Mouse (Mus musculus) embryonic facial prominence, embryonic 14.5 days (tissue): ENCODE data around the gene Atp5j. TPM values are rescaled to one million over a fixed set of nuclear protein-coding genes. Genes with fewer than 3 reads are reported as not detected.

Source experiments
- ATAC-seq: fragments of 200-750 bp; cut with Nextera tagmentation; 2 replicates; pipeline ENCODE4 v1.8.0; 2017; ENCODE audit warnings: low read depth, moderate number of reproducible peaks, moderate TSS enrichment
- DNase-seq: peaks from one replicate; pipeline ENCODE4 v3.0.0-alpha.2; 2015; ENCODE audit warnings: low spot score
- H3K27ac ChIP-seq: fragments of 300-500 bp; sonication (generic); replicated peaks from 2 replicates; pipeline ENCODE4 v1.5.1; 2014; ENCODE audit warnings: low read depth, mild to moderate bottlenecking, low read length, moderate library complexity
- H3K27me3 ChIP-seq: fragments of 300-500 bp; sonication (generic); replicated peaks from 2 replicates; pipeline ENCODE4 v1.6.1; 2014; ENCODE audit warnings: low read length; ENCODE audit not compliant: control insufficient read depth, insufficient read depth
- H3K36me3 ChIP-seq: fragments of 300-500 bp; sonication (generic); 2 replicates; pipeline ENCODE4 v1.6.1; 2014; ENCODE audit warnings: low read length, mixed read lengths; ENCODE audit not compliant: control insufficient read depth, insufficient read depth
- H3K4me1 ChIP-seq: fragments of 300-500 bp; sonication (generic); 2 replicates; pipeline ENCODE4 v1.6.1; 2014; ENCODE audit warnings: antibody characterized with exemption, low read length; ENCODE audit not compliant: control insufficient read depth, insufficient read depth
- H3K4me2 ChIP-seq: fragments of 300-500 bp; sonication (generic); 2 replicates; pipeline ENCODE4 v1.6.1; 2014; ENCODE audit warnings: low read depth, mild to moderate bottlenecking, low read length, moderate library complexity, mixed read lengths
- H3K4me3 ChIP-seq: fragments of 300-500 bp; sonication (generic); 2 replicates; pipeline ENCODE4 v1.5.1; 2014; ENCODE audit warnings: low read depth, mild to moderate bottlenecking, low read length
- H3K9ac ChIP-seq: fragments of 300-500 bp; sonication (generic); 2 replicates; pipeline ENCODE4 v1.6.1; 2014; ENCODE audit warnings: low read depth, mild to moderate bottlenecking, low read length, moderate library complexity, mixed read lengths
- H3K9me3 ChIP-seq: fragments of 300-500 bp; sonication (generic); 2 replicates; pipeline ENCODE4 v1.6.1; 2016; ENCODE audit warnings: low read length; ENCODE audit not compliant: control insufficient read depth
- WGBS: fragments of 180-500 bp; shearing (Covaris S2); extraction: QIAGEN DNeasy Blood & Tissue Kit; methylation state at CpG from one replicate; pipeline ENCODE4 v1.1.7; 2014; 5-methylcytosine and 5-hydroxymethylcytosine counted together
- polyA plus RNA-seq: library from polyadenylated mRNA; unstranded; fragments of >200 nt; fragmentation: Nextera tagmentation; extraction: Ambion mirVana; gene quantifications from 2 replicates; pipeline ENCODE4 v1.2.1, GENCODE M21; 2014

The Atp5j gene
- 795 and 892 TPM in 2 replicates for polyA plus RNA-seq

- H3K9ac ChIP-seq, result peak within 1 kb of the TSS; percentile 92
- peak within 1 kb of the TSS; percentile 70 for H3K4me3 ChIP-seq
- 0% methylated on average over 4 of the region's 57 CpGs for WGBS
- no peaks in the 10 kb centered on the region for H3K27me3 ChIP-seq
- peaks cover 31% of the 10 kb centered on the region for H3K36me3 ChIP-seq
- DNase-seq (peak; percentile 92), ATAC-seq (peak; percentile 61)
- H3K27ac ChIP-seq, result peak within 1 kb of the TSS; percentile 95
- peaks cover 5% of the 10 kb centered on the region; the same call in 1 of the 2 replicates for H3K4me1 ChIP-seq
- H3K4me2 ChIP-seq, result peak within 1 kb of the TSS; percentile 64
- H3K9me3 ChIP-seq, result no peaks in the 10 kb centered on the region
Measured at GRCm38 (mm10) chr16:84835441-84835822, at the start of gene Atp5j. TSS of gene Atp5j (minus strand) at chr16:84835625.

DNA sequence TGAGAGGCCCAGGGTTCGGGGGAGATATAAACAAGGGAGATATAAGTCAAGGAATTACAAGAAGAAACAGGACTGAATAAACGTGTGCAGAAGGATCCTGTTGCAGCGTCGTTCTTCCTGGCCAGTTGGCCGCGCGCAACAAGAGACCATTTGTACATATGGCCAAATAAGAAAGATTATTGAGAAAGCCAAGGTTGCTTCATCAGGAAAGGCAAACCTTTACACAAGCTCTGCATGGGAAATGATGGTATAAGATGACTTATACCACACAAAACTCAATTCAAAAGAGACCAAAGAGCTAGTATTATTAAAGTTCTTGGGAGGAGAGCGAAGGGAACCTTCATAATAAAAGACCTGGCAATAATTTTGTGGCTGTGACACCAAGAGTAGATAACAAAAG, 49.1 kb upstream of the Atp5j start:
- WGBS, result 80% methylated on average over 8 of the region's 8 CpGs
- H3K4me1 ChIP-seq, result no peaks in the 10 kb centered on the region

DNA sequence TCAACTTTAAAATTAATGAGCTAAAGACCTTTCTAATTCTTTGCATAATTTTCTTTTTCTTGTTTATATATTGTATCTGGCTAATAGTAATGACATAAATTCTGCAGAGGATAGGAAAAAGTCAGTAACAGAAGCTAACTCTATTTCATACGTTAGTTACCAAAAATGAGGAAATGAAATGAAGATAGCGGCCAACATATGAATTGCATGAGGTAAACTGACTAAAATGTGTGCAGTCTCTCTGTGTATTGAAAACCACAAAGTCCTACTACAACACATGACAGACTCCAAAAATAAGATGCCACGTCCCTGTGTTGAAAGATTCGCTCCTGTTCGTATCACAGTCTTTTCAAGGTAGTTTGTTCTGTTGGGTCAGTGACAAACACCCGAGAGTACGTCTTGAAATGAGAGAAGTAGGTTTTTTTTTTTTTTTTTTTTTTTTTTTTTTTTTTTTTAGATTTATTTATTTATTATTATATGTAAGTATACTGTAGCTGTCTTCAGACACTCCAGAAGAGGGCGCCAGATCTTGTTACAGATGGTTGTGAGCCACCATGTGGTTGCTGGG, 46.4 kb upstream of the Atp5j start:
- Histone ChIP-seq H3K27ac (no peak overlapping the region), H3K4me3 (no peak overlapping the region), H3K4me2 (no peak overlapping the region), H3K9ac (no peak overlapping the region), H3K9me3 (no peaks in the 10 kb centered on the region), H3K36me3 (no peaks in the 10 kb centered on the region), H3K4me1 (no peaks in the 10 kb centered on the region), H3K27me3 (no peaks in the 10 kb centered on the region)
- DNase-seq (no peak), ATAC-seq (no peak)
- WGBS, result 87% methylated on average over 8 of the region's 8 CpGs

More for the DNA sequence above, 49.1 kb upstream of the Atp5j start:
- H3K4me3 ChIP-seq, result no peak overlapping the region
- DNase-seq (no peak), ATAC-seq (no peak)
- no peak overlapping the region for H3K4me2 ChIP-seq
- no peaks in the 10 kb centered on the region for H3K27me3 ChIP-seq
- H3K27ac ChIP-seq, result no peak overlapping the region
- H3K36me3 ChIP-seq, result no peaks in the 10 kb centered on the region
- no peak overlapping the region for H3K9ac ChIP-seq
- H3K9me3 ChIP-seq, result no peaks in the 10 kb centered on the region

- WGBS, result 91% methylated on average over 9 of the region's 9 CpGs
- H3K27ac ChIP-seq, result no peak overlapping the region
Measured at GRCm38 (mm10) chr16:84881168-84881567, 45.7 kb upstream of the Atp5j start.

DNA sequence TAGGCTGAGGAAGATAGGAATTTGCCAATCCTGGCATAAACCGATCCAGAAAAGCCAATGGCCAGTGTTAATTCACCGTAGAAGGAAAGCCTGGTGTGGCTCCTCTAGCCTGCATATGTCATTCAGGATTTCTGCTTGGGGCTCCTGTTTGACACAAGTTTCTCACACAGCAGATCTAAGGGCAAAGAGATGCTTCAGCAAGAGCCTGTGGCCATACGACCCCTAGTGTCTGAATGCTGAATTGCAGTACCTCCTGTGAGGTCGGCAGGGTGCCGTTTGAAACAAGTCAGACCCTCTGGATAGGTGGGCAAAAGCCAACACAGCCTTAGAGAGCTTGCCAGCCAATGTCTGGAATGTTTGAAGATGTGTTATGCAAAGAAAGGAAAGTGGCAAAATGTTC, 43.7 kb upstream of the Atp5j start:
- DNase-seq (peak; percentile 68), ATAC-seq (no peak)
- Histone ChIP-seq H3K27ac (no peak overlapping the region), H3K27me3 (no peaks in the 10 kb centered on the region), H3K4me3 (no peak overlapping the region), H3K4me2 (no peak overlapping the region), H3K4me1 (no peaks in the 10 kb centered on the region), H3K36me3 (no peaks in the 10 kb centered on the region), H3K9me3 (no peaks in the 10 kb centered on the region), H3K9ac (no peak overlapping the region)
- WGBS, result 20% methylated on average over 5 of the region's 5 CpGs

More at GRCm38 (mm10) chr16:84881168-84881567, 45.7 kb upstream of the Atp5j start:
- Histone ChIP-seq H3K4me2 (no peak overlapping the region), H3K9ac (no peak overlapping the region), H3K4me3 (no peak overlapping the region), H3K36me3 (no peaks in the 10 kb centered on the region), H3K4me1 (no peaks in the 10 kb centered on the region), H3K9me3 (no peaks in the 10 kb centered on the region), H3K27me3 (no peaks in the 10 kb centered on the region)
- ATAC-seq (no peak), DNase-seq (no peak)

GRCm38 (mm10) chr16:84876082-84876481, 40.7 kb upstream of the Atp5j start:
- no peak for DNase-seq
- WGBS, result 58% methylated on average over 8 of the region's 8 CpGs
- no peak for ATAC-seq
- Histone ChIP-seq H3K4me1 (no peaks in the 10 kb centered on the region), H3K9me3 (no peaks in the 10 kb centered on the region), H3K4me2 (no peak overlapping the region), H3K27me3 (no peaks in the 10 kb centered on the region), H3K9ac (no peak overlapping the region), H3K27ac (no peak overlapping the region), H3K36me3 (no peaks in the 10 kb centered on the region), H3K4me3 (no peak overlapping the region)

DNA sequence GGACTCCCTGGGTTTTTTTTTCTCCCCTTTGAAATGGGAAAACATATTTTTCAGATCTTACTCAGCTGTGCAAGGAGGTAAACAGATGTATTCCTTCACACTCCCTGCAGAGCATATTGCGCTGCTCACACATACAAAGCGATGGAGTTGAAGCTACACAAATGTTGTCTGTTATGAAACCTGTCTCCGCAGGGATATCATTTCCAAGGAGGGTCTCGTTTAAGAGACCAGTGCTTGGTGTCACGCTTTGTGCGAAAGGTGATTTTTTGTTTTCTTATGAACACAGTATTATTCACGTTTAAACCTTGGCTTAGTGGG, 40.3 kb upstream of the Atp5j start:
- ATAC-seq, result no peak
- Histone ChIP-seq H3K9me3 (no peaks in the 10 kb centered on the region), H3K4me1 (no peaks in the 10 kb centered on the region), H3K27ac (no peak overlapping the region), H3K27me3 (no peaks in the 10 kb centered on the region), H3K4me3 (no peak overlapping the region), H3K9ac (no peak overlapping the region), H3K4me2 (no peak overlapping the region), H3K36me3 (no peaks in the 10 kb centered on the region)
- no peak for DNase-seq
- 80% methylated on average over 7 of the region's 7 CpGs for WGBS

DNA sequence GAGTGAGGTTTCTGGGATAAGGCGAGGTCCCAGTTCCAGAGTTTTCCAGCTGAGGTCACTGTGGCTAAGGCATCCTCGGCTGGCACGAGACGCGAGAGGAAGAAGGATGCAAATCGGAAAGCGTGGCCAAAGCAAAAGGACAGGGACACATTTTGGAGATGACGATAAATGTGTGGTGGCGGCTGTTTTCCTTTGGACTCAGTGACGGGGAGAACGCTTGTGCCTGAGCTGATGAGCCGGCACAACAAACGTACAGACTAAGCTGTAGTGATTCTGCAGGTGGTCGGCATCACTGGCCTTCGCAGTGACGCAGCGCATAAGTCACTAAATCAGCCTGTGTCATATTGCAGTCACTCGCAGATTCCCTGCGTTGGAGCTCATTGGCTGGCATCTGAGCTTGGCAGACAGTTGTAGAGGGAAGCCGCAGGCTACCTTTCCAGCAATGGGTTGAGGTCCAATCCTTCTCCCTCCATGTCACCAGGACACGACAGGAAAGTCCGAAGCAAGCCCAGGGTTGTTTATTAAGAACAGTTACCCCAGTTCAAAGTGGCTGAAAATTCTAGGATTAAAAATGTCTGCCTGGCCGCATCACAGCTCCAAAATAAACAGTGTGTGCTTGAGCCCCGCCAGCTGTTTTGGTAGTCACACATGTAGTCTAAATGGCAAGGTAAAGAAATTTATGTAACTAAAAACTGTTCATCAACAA, 39.7 kb upstream of the Atp5j start:
- H3K27me3 ChIP-seq, result no peaks in the 10 kb centered on the region
- H3K4me2 ChIP-seq, result peak overlapping the region; percentile 27
- H3K4me3 ChIP-seq, result no peak overlapping the region
- no peaks in the 10 kb centered on the region for H3K4me1 ChIP-seq
- H3K27ac ChIP-seq, result no peak overlapping the region
- H3K9ac ChIP-seq, result no peak overlapping the region
- ATAC-seq (no peak), DNase-seq (no peak)
- H3K9me3 ChIP-seq, result no peaks in the 10 kb centered on the region
- WGBS, result 64% methylated on average over 24 of the region's 24 CpGs
- no peaks in the 10 kb centered on the region for H3K36me3 ChIP-seq

- Histone ChIP-seq H3K27me3 (no peaks in the 10 kb centered on the region), H3K9ac (no peak overlapping the region), H3K27ac (no peak overlapping the region), H3K36me3 (no peaks in the 10 kb centered on the region), H3K4me1 (no peaks in the 10 kb centered on the region), H3K4me2 (no peak overlapping the region), H3K4me3 (no peak overlapping the region), H3K9me3 (no peaks in the 10 kb centered on the region)
- ATAC-seq, result no peak
- no peak for DNase-seq
- WGBS, result 83% methylated on average over 8 of the region's 8 CpGs
Measured at GRCm38 (mm10) chr16:84873805-84874204, 38.4 kb upstream of the Atp5j start.
